ENCODE assay signal across 25 mouse cellular contexts in genomic region chr1:194717451-194717874, GRCm38 (mm10).
DNase-seq lines count a peak whose midpoint lies in the region; ATAC-seq lines count a peak whose summit lies in the region.
"Had no signal": no experiment of that assay in that cellular context is flagged by ENCODE, and none has a peak within 500 bp of the region (broad histone marks: within the 10 kb centered on the region; RNA-seq: fewer than 3 reads in every experiment).

No protein-coding gene starts in this region.

- H3K9me3 ChIP-seq in kidney, embryonic 14.5 days (ENCODE audit: control insufficient read depth, low read length) = no peaks in the 10 kb centered on the region
- no peaks in the 10 kb centered on the region for H3K9me3 ChIP-seq in hindbrain, embryonic 16.5 days (ENCODE audit: control insufficient read depth, low read length)
- H3K9me3 ChIP-seq: embryonic facial prominence, embryonic 15.5 days; heart, embryonic 10.5 days; kidney, embryonic 15.5 days; limb, embryonic 10.5 days; liver, embryonic 13.5 days; megakaryocyte, embryonic 14.5 days; neural tube, embryonic 12.5 days had no signal

- H3K9ac ChIP-seq in kidney, embryonic 14.5 days (ENCODE audit: low read depth, low read length) = no peak overlapping the region
- no peak overlapping the region for H3K9ac ChIP-seq in hindbrain, embryonic 16.5 days (ENCODE audit: low read depth, low read length)
- H3K9ac ChIP-seq: embryonic facial prominence, embryonic 15.5 days; kidney, embryonic 15.5 days; liver, embryonic 13.5 days; neural tube, embryonic 12.5 days had no signal

- H3K36me3 ChIP-seq in kidney, embryonic 14.5 days (ENCODE audit: control insufficient read depth, insufficient read depth, low read length) = no peaks in the 10 kb centered on the region
- no peaks in the 10 kb centered on the region for H3K36me3 ChIP-seq in hindbrain, embryonic 16.5 days (ENCODE audit: control insufficient read depth, insufficient read depth, low read length)
- H3K36me3 ChIP-seq: embryonic facial prominence, embryonic 15.5 days; heart, embryonic 10.5 days; kidney, embryonic 15.5 days; limb, embryonic 10.5 days; liver, embryonic 13.5 days had no signal

- no peak overlapping the region for H3K4me3 ChIP-seq in kidney, embryonic 14.5 days (ENCODE audit: low read length)
- no peak overlapping the region for H3K4me3 ChIP-seq in hindbrain, embryonic 16.5 days (ENCODE audit: low read length)
- H3K4me3 ChIP-seq: embryonic facial prominence, embryonic 15.5 days; heart, embryonic 10.5 days; kidney, embryonic 15.5 days; layer of hippocampus, adult 2 months; limb, embryonic 10.5 days; liver, embryonic 13.5 days; megakaryocyte, embryonic 14.5 days; neural tube, embryonic 12.5 days had no signal

- no peak overlapping the region for H3K4me2 ChIP-seq in kidney, embryonic 14.5 days (replicated peaks; ENCODE audit: low read depth, low read length)
- H3K4me2 ChIP-seq in hindbrain, embryonic 16.5 days (ENCODE audit: low read length) = no peak overlapping the region
- H3K4me2 ChIP-seq: embryonic facial prominence, embryonic 15.5 days; kidney, embryonic 15.5 days; liver, embryonic 13.5 days; neural tube, embryonic 12.5 days had no signal

- peak; percentile 17 for DNase-seq in adrenal gland, adult 2 months
- DNase-seq in adrenal gland, adult 8-10 months = no peak
- no peak for DNase-seq in kidney, postnatal 14 days
- DNase-seq in NIH3T3 (ENCODE audit: low read depth) = peak; percentile 56
- DNase-seq in testis, postnatal 10 days (ENCODE audit: low spot score) = no peak
- DNase-seq in embryo, embryonic 10 days (ENCODE audit: low spot score) = no peak
- DNase-seq: cerebellum, adult 11-12 months; cerebellum, postnatal 36 days; gastrocnemius, postnatal 25 days; heart, postnatal 10 days; liver, embryonic 13.5 days; lung, postnatal 10 days; right cerebral cortex, postnatal 4 days; thymus, postnatal 25 days had no signal

- peak; percentile 13; the same call in 1 of the 2 replicates for ATAC-seq in kidney, embryonic 14.5 days (ENCODE audit: low FRiP score, low TSS enrichment)
- peak; percentile 50 for ATAC-seq in hindbrain, embryonic 16.5 days
- ATAC-seq: inflammation-experienced regulatory T-cells, adult 6 months; midbrain, embryonic 16.5 days had no signal

- H3K27ac ChIP-seq in kidney, embryonic 14.5 days (ENCODE audit: low read depth, low read length) = no peak overlapping the region
- 0 out of 2 replicates have a peak overlapping the region, but pooled peaks have one; percentile 25 for H3K27ac ChIP-seq in hindbrain, embryonic 16.5 days (ENCODE audit: low read depth, low read length)
- H3K27ac ChIP-seq: embryonic facial prominence, embryonic 15.5 days; heart, embryonic 10.5 days; kidney, embryonic 15.5 days; layer of hippocampus, adult 2 months; limb, embryonic 10.5 days; liver, embryonic 13.5 days; neural tube, embryonic 12.5 days had no signal

- H3K4me1 ChIP-seq in kidney, embryonic 14.5 days (ENCODE audit: control insufficient read depth, insufficient read depth, low read length) = peaks cover 7% of the 10 kb centered on the region
- H3K4me1 ChIP-seq in hindbrain, embryonic 16.5 days (ENCODE audit: control insufficient read depth, insufficient read depth, low read depth, low read length) = peaks cover 18% of the 10 kb centered on the region
- H3K4me1 ChIP-seq: heart, embryonic 10.5 days; megakaryocyte, embryonic 14.5 days had no signal

- 60% methylated on average over 1 of the region's 1 CpGs for WGBS in kidney, embryonic 14.5 days
- 49% methylated on average over 1 of the region's 1 CpGs for WGBS in hindbrain, embryonic 16.5 days

- no peaks in the 10 kb centered on the region for H3K27me3 ChIP-seq in kidney, embryonic 14.5 days (ENCODE audit: control insufficient read depth, insufficient read depth, low read length)
- no peaks in the 10 kb centered on the region for H3K27me3 ChIP-seq in hindbrain, embryonic 16.5 days (replicated peaks; ENCODE audit: control insufficient read depth, insufficient read depth, low read length)
- H3K27me3 ChIP-seq: embryonic facial prominence, embryonic 15.5 days; kidney, embryonic 15.5 days; liver, embryonic 13.5 days; neural tube, embryonic 12.5 days had no signal

Comparison
In these comparisons a context has a peak if more than half of its experiments do, and no peak if none do; other contexts are left out.
1. DNase-seq: peak in adrenal gland, adult 2 months (single experiment) and NIH3T3 (single experiment); none in adrenal gland, adult 8-10 months (single experiment), kidney, postnatal 14 days (single experiment), testis, postnatal 10 days (single experiment) and embryo, embryonic 10 days (single experiment).